Mouse (Mus musculus): ENCODE measurements around the gene Gm2022.
"Not testable (repeated sequence)": the region's sequence is repeated elsewhere in the genome, so short reads cannot be mapped to it uniquely, and the experiment has no call there.

Gm2022 gene

DNA sequence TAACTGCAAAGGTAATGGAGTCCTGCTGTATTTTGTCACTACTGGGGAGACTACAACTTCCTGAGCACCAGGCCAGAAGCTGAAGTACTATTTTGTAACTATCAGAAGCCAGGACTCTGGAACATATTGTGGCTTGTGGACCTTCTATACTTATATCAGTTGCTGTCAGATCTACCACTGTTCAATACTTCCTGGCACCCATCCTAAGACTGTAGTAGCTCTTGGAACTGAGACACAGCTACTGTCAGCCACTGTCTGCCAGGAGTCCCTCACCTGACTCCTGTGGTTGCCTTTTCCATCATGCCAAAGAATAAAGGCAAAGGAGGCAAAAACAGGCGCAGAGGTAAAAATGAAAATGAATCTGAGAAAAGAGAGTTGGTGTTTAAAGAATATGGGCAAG lies at the start of gene Gm2022:
Gene Gm2022 (plus strand): TSS at position 301 of the 400 bp plus-strand sequence.
- not testable (repeated sequence) for DNase-seq

DNA sequence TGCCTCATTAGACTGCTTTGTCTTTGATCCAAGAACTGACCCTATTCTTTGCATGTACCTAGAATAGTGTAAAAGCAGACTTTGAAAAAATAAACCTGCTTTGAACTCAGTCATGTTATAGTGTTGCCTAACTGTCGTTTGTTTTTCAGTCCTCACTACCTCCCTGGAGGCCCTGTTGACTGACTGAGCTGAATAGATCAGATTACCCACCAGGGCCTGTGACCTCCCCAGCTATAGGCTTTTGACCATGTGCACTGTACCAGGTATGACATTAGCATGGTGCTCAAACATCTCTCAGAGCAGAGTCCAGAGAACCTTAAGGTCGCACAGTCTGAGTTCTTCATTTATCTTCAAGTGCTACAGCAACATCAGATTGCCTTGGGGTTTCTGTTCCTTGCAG lies 44.5 kb upstream of the Gm2022 start:
- DNase-seq: not testable (repeated sequence)

DNA sequence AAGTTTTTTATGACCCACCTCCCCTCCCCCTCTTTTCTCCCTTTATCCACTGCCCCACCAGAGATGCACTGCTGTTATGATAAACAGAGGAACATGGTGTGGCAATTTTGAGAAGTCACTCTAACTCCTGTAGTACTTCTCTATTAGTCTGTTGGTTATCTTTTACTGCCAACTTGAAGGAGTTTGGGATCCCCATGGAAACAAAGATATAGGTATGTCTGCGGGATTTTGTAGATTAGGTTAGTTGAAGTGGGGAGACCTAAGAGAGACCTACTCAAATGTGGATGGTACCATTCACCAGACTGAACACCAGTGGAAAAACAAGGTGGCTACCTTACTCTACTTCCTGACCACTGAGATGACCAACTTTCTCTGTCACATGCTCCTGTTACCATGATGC lies 39.1 kb upstream of the Gm2022 start:
- not testable (repeated sequence) for DNase-seq

DNA sequence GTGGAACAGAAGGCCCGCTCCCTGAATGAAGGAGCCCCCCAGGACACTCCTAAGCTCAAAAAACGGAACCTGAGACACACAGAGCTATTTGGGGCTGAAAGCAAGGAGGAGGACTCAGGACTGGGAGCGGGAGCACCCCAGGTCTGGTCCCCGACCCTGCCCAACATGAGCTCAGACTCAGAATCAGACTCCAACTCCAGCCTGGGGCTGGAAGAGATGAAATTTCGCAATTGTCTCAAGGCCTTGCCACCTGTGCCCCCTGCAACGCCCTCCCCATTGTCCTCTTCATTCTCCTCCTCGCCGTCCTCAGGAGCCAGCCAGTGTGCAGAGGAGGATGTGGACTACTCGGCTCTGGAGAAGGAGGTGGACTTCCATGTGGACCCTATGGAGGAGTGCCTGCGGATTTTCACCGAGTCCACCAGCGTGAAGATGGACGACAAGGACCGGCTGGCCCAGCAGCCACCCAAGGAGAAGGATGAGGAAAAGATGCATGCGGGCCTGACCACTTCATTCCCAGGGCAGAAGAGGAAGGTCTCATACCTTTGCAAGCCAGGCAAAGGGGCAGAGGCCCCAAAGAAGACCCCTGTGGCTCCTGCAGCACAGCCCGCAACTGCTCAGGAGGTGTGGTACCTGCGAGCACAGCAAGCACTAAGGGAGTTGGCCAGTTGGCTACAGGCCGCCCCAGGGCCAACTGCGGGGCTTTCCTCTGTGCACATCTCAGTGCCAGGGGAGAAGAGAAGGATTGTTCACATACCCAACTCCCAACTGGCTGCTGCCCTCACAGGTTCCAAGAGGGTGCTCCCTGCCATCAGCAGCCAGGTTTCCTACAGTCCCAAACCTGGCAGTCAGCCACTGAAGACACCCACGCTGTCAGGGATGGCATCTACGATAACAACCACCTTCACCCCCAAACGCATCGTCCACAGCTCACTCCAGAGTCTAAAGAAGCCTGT lies 33.2 kb upstream of the Gm2022 start:
- DNase-seq: peak in 1 of 2 experiments; percentile 5

DNA sequence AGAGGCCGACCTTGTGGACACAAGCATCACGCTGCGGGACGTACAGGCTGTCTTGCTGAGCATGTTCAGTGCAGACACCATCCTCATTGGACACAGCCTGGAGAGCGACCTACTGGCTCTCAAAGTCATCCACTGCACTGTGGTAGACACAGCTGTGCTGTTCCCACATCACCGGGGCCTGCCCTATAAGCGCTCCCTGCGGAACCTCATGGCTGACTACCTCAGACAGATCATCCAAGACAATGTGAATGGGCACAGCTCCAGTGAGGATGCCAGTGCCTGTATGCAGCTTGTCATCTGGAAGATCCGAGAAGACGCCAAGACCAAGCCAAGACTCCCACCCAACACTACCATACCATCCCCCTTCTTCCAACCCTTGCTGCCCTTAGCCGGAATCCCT lies 31.5 kb upstream of the Gm2022 start:
- DNase-seq: not testable (repeated sequence)

DNA sequence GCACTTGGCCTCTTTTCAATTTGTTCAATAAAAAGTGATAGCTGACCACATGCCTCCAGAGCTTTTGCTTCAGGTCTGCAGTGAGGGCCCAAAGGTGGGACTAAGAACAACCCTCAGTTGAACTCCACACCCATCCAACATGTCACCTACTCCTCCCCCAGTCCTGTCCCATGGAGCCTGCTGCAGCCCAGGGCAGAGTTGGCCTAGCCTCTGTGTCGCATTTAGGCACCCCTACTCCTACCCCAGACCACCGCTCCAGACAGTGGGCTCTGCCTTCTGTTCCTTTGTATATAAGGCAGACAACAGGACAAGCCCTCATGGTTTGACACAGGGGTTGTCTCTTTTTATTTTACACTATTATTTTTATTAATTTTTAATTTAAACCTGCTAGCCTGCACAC lies 31.1 kb upstream of the Gm2022 start:
- not testable (repeated sequence) for DNase-seq

DNA sequence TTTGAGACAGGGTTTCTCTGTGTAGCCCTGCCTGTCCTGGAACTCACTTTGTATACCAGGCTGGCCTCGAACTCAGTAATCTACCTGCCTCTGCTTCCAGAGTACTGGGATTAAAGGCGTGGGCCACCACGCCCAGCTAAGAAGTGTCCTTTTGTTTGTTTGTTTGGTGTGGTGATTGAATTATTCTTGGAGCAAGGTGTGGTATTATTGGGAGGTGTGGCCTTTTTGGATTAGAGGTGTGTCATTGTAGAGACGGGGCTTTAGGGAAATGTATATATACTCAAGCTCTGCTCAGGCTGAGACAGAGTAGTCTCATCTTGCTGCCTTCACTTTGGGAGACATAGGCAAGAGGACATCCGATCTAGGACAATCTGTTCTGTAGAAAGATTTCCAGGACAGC lies 21.4 kb upstream of the Gm2022 start, which contains the start of gene Gm2016:
Gene Gm2016 (plus strand): TSS at position 301 of the 400 bp plus-strand sequence.
- DNase-seq: not testable (repeated sequence)

DNA sequence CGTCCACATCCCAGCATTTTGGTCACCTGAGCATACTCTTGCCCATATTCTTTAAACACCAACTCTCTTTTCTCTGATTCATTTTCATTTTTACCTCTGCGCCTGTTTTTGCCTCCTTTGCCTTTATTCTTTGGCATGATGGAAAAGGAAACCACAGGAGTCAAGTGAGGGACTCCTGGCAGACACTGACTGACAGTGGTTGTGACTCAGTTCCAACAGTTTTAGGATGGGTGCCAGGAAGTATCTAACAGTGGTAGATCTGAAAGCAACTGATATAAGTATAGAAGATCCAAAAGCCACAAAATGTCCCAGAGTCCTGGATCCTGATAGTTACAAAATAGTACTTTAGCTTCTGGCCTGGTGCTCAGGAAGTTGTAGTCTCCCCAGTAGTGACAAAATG lies 24.6 kb downstream of the Gm2022 start, which contains the start of gene Gm2035:
Gene Gm2035 (minus strand): TSS at position 137 of the 400 bp plus-strand sequence.
- not testable (repeated sequence) for DNase-seq

Measured in thymus, postnatal 36 days (tissue).